Mouse (Mus musculus) limb, embryonic 10.5 days (tissue): ENCODE data around the gene Car15. TPM values are rescaled to one million over a fixed set of nuclear protein-coding genes. Genes with fewer than 3 reads are reported as not detected.
A peak's percentile ranks its signal among the peaks of the same experiment; 100 is the strongest.

Experiments
- DNase-seq: peaks from one replicate; pipeline ENCODE4 v3.0.0-alpha.2; 2017; ENCODE audit warnings: low spot score
- H3K27ac ChIP-seq: fragments of 300-500 bp; sonication (generic); 2 replicates; pipeline ENCODE4 v1.5.1; 2016; ENCODE audit warnings: mild to moderate bottlenecking
- H3K27me3 ChIP-seq: fragments of 300-500 bp; sonication (generic); 2 replicates; pipeline ENCODE4 v1.6.1; 2016; ENCODE audit warnings: low read depth, mild to moderate bottlenecking; ENCODE audit not compliant: poor library complexity, severe bottlenecking
- H3K36me3 ChIP-seq: fragments of 300-500 bp; sonication (generic); 2 replicates; pipeline ENCODE4 v1.6.1; 2016; ENCODE audit warnings: mild to moderate bottlenecking, moderate library complexity
- H3K4me1 ChIP-seq: fragments of 300-500 bp; sonication (generic); 2 replicates; pipeline ENCODE4 v1.6.1; 2016
- H3K4me3 ChIP-seq: fragments of 300-500 bp; sonication (generic); 2 replicates; pipeline ENCODE4 v1.5.1; 2016; ENCODE audit warnings: mild to moderate bottlenecking, moderate library complexity
- H3K9me3 ChIP-seq: fragments of 300-500 bp; sonication (generic); replicated peaks from 2 replicates; pipeline ENCODE4 v1.6.1; 2016; ENCODE audit warnings: mild to moderate bottlenecking
- WGBS: fragments of 180-500 bp; shearing (Covaris S2); methylation state at CpG from one replicate; pipeline ENCODE4 v1.1.7; 2016; 5-methylcytosine and 5-hydroxymethylcytosine counted together
- polyA plus RNA-seq: library from polyadenylated mRNA; unstranded; fragments of >200 nt; fragmentation: Nextera tagmentation; extraction: Ambion mirVana; gene quantifications from 2 replicates; pipeline ENCODE4 v1.2.1, GENCODE M21; 2016

Gene Car15
- polyA plus RNA-seq, 1 experiment from 2014 or later, result 3.4 TPM

DNA sequence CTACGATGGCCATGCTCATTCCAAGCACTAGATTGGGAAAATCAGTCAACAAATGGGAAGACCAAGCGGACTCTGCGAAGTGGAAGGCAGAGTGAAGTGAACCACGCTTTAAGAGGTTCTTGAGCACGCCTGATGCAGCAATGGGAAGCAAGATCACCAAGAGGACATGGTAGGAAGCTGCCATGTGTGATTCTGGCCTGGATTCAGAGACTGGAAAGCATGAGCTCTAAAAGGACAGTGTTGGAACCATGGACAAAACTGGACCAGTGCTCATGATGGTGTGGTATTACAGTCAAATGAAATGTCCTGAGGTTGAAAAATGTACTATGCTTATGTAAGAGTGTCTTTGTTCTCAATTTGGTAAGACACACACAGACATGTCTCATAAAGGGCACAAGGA is 13.2 kb upstream of the Car15 start:
- WGBS, result 95% methylated on average over 5 of the region's 5 CpGs
- H3K9me3 ChIP-seq, result no peaks in the 10 kb centered on the region
- H3K4me3 ChIP-seq, result no peak overlapping the region
- peaks cover 97% of the 10 kb centered on the region for H3K36me3 ChIP-seq
- DNase-seq, result no peak
- no peak overlapping the region for H3K27ac ChIP-seq
- H3K27me3 ChIP-seq, result no peaks in the 10 kb centered on the region
- H3K4me1 ChIP-seq, result no peaks in the 10 kb centered on the region

DNA sequence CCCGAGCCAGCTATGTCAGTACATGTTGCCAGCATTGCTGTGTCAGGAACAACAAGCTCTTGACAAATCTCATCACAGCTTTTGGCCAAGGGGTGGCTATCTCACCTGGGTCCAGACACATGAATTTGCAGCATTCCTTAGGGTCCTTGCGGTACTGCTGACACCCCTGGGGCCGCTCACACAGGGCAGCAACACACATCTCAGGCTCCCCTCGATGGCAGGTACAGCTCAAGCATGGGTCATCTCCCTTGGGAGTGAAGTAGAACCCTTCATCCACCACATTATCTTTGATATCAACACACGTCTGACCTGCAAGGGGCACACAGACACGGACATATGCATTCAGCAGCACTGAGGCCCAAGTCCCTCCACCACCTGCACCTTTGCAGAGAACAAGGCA is 11.3 kb upstream of the Car15 start:
- H3K4me1 ChIP-seq, result no peaks in the 10 kb centered on the region
- no peaks in the 10 kb centered on the region for H3K9me3 ChIP-seq
- peaks cover 98% of the 10 kb centered on the region for H3K36me3 ChIP-seq
- 85% methylated on average over 6 of the region's 6 CpGs for WGBS
- no peak overlapping the region for H3K27ac ChIP-seq
- H3K27me3 ChIP-seq, result no peaks in the 10 kb centered on the region
- DNase-seq, result no peak
- H3K4me3 ChIP-seq, result no peak overlapping the region

DNA sequence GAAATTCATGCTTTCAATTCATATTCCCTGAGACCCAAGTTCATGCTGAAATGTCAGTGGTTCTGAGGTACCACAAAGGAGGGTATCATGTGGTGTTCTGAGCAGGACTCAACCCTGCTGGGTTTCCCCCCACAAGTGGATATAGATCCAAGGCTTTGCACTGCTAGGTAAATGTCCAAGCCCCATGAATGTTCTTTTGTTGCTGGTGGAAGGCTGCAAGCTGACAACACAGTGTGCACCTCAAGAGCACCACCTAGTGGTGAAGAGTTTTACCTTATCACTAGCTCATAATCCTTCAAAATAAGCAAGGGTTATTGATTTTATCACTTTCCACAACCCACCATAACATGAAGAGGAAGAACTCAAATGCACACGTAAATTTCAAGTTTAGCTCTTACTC is 10.8 kb upstream of the Car15 start:
- Histone ChIP-seq H3K27me3 (no peaks in the 10 kb centered on the region), H3K4me3 (no peak overlapping the region), H3K27ac (0 out of 2 replicates have a peak overlapping the region, but pooled peaks have one; percentile 3), H3K36me3 (peaks cover 98% of the 10 kb centered on the region), H3K9me3 (no peaks in the 10 kb centered on the region), H3K4me1 (no peaks in the 10 kb centered on the region)
- 45% methylated on average over 1 of the region's 1 CpGs for WGBS
- DNase-seq, result peak; percentile 45

DNA sequence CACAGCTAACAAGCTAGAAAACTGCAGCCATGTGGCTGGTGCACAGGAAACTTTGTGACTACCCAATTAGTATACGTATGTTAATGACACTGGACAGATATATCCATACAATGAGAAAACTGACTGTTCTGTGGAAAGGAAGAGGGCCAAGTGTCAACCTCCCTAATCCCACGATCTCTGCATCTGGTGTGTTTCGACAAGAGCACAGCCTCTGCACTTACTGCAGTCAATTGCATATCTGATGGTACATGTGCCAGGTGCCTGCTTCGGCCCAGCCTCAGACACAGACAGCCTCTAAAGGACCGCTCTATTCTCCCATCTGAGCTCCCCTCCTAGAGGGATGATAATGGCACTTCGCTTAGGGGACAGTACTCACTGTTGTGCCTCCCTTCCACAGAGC is 10.3 kb upstream of the Car15 start:
- no peaks in the 10 kb centered on the region for H3K9me3 ChIP-seq
- peaks cover 98% of the 10 kb centered on the region for H3K36me3 ChIP-seq
- no peak overlapping the region for H3K4me3 ChIP-seq
- WGBS, result 94% methylated on average over 6 of the region's 6 CpGs
- H3K4me1 ChIP-seq, result no peaks in the 10 kb centered on the region
- H3K27me3 ChIP-seq, result no peaks in the 10 kb centered on the region
- no peak for DNase-seq
- H3K27ac ChIP-seq, result 0 out of 2 replicates have a peak overlapping the region, but pooled peaks have one; percentile 3

DNA sequence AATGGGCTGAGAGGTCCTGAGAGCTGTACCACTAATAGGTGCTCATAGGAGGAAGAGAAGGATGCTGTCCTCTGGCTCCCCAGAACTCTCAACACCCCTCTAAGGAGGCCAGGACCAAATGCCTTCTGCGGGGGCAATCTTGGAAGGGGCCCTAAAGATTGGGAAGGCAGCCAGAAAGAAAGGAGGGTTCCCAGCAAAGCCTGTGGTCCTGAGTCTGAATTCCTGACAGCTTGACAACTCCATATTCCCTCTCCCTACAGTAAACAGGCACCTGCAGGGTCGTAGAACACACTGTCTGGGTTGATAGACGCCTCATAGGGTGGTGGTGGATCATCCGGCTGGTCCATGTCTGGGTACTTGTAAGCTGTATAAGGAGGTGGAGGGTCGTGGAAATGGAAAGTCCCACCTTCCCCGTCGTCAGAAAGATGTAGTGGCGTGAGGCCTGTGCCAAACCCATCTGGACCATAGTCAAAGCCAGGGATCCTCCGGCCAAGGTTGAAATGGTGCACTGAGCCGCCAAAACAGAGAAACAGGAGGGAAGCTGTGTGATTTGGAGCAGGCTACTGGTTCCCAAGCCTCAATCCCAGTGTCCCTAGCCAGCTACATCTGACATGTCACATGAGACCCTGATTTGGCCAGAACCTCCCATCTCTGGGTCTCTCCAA is 5.7 kb upstream of the Car15 start:
- no peaks in the 10 kb centered on the region for H3K9me3 ChIP-seq
- no peak overlapping the region for H3K27ac ChIP-seq
- no peak overlapping the region for H3K4me3 ChIP-seq
- DNase-seq, result no peak
- peaks cover 90% of the 10 kb centered on the region for H3K36me3 ChIP-seq
- H3K4me1 ChIP-seq, result no peaks in the 10 kb centered on the region
- 90% methylated on average over 10 of the region's 10 CpGs for WGBS
- no peaks in the 10 kb centered on the region for H3K27me3 ChIP-seq

DNA sequence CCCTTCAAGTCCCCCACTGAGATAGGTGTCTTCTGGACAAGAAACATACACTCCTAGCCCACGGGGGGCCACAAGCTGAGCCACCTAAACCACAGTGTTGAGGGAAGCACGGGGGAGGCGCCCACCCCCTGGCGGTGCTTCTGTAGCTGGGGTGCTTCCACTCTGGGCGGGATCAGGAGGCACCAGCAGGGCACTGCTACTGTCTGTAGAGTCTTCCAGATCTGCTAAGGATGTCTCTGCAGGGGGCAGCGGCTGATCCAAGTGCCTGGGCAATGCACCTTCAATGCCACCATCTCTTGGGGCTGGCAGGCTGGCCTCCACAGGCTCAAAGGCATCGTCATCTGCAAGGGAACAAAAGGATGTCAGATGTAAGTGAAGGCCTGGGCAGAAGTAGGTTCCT is 4.3 kb upstream of the Car15 start:
- WGBS, result 94% methylated on average over 7 of the region's 7 CpGs
- Histone ChIP-seq H3K4me1 (no peaks in the 10 kb centered on the region), H3K27ac (no peak overlapping the region), H3K27me3 (peaks cover 6% of the 10 kb centered on the region; the same call in 1 of the 2 replicates), H3K4me3 (no peak overlapping the region), H3K9me3 (no peaks in the 10 kb centered on the region), H3K36me3 (peaks cover 80% of the 10 kb centered on the region)
- DNase-seq, result no peak

DNA sequence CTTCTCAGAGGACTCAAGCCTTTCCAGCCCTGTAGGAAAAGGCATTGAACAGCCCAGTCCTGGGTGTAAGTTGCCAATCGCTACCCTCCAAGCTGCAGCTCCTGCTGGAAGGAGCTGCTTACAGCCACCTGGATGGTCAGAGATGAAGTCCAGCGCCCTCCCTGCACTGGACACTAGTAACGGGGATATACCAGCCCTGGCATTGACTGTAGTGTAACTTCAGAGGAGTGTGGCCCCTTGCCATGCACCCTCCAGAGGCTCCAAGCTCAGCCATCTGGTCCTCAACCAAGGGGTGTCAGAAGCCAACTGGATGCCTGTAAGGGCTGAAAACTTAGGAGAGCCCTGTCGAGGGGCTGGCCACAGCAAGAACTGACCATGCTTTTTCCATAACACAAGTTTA is 1.8 kb upstream of the Car15 start:
- peaks cover 56% of the 10 kb centered on the region for H3K36me3 ChIP-seq
- no peak for DNase-seq
- peaks cover 31% of the 10 kb centered on the region for H3K27me3 ChIP-seq
- H3K27ac ChIP-seq, result no peak overlapping the region
- no peaks in the 10 kb centered on the region for H3K4me1 ChIP-seq
- H3K4me3 ChIP-seq, result no peak overlapping the region
- no peaks in the 10 kb centered on the region for H3K9me3 ChIP-seq
- WGBS, result 90% methylated on average over 4 of the region's 4 CpGs

DNA sequence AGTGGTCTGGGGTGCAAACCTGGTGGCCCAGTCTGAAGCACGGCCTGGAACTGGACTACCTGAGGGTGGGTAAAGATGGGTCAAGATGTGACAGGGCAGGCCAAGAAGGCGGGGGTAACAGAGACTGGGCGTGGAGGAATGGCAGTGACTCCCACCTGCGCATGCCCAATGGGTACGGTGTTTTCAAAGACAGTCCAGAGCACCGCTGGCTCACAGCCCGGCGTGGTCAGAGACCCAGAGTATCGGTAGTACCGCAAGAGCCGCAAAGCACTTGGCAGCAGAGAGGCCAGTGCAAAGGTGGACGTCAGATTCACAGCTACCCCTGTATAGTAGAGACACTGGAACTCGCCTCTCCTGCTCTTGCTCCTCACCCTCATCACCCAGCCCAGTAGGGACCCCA is 2.7 kb downstream of the Car15 start:
- peaks cover 41% of the 10 kb centered on the region for H3K4me1 ChIP-seq
- 66% methylated on average over 13 of the region's 13 CpGs for WGBS
- peaks cover 76% of the 10 kb centered on the region for H3K27me3 ChIP-seq
- no peak overlapping the region for H3K27ac ChIP-seq
- peaks cover 11% of the 10 kb centered on the region for H3K36me3 ChIP-seq
- H3K4me3 ChIP-seq, result no peak overlapping the region
- DNase-seq, result peak; percentile 35
- no peaks in the 10 kb centered on the region for H3K9me3 ChIP-seq

DNA sequence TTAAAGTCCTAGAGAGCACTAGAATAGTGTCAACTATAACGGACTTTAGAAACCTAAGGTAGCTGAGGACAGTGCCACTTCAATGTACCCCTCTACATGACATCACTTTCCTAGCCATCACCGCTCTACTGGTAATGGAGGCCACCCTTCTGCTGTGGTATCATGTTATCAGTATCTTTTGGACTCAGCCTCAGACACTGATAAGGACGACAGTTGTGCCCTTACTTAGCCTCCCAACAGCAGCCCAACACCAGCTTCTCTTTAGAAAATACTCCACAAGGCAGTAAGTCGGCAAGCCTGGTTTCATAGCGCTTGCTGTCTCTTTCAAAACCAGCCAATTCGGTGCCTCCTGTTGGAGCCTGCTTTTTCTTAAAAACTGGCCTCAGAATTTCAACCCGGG is 3.6 kb downstream of the Car15 start:
- peaks cover 50% of the 10 kb centered on the region for H3K4me1 ChIP-seq
- peak overlapping the region; percentile 79 for H3K4me3 ChIP-seq
- no peak overlapping the region; the same call in 1 of the 2 replicates for H3K27ac ChIP-seq
- DNase-seq, result no peak
- peaks cover 85% of the 10 kb centered on the region for H3K27me3 ChIP-seq
- H3K9me3 ChIP-seq, result no peaks in the 10 kb centered on the region
- H3K36me3 ChIP-seq, result peaks cover 4% of the 10 kb centered on the region; the same call in 1 of the 2 replicates
- WGBS, result 56% methylated on average over 7 of the region's 7 CpGs

DNA sequence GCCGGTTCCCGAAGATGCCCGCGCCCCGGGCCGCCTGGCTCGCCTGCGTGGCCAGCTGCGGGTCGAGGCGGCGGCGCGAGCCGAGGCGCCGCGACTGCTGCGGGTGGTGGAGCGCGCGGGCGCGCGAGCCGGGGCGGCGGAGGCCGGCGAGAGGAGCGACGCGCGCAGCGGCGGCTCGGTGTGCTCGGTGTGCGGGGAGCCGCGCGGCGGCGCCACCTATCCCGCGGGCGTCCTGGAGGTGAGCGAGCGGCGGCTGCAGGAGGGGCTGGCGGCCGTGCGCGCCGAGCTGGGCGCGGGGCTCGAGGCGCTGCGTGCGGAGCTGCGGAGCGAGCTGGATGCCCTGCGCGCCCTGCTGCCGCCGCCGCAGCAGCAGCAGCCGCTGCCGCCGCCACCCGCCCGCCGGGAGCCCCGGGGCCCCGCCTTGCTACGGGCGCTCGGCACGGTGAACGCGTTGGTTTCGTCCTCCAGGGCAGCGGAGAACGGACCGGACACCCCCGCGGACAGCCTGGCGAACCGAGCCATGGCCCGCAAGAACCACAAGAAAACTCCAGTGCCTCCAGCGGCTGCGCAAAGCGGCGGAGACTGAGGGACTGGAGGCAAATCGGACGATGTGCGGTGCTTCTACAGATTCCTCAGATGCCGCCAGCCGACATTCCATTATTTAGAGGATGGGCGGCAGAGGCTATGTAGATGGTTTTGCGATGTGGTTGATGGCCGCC is 4.3 kb downstream of the Car15 start:
- peaks cover 4% of the 10 kb centered on the region; the same call in 1 of the 2 replicates for H3K36me3 ChIP-seq
- H3K27ac ChIP-seq, result peak overlapping the region; percentile 91
- 7% methylated on average over 103 of the region's 103 CpGs for WGBS
- H3K4me3 ChIP-seq, result peak overlapping the region; percentile 79
- no peaks in the 10 kb centered on the region for H3K9me3 ChIP-seq
- H3K4me1 ChIP-seq, result peaks cover 57% of the 10 kb centered on the region
- peak; percentile 73 for DNase-seq
- peaks cover 88% of the 10 kb centered on the region for H3K27me3 ChIP-seq

DNA sequence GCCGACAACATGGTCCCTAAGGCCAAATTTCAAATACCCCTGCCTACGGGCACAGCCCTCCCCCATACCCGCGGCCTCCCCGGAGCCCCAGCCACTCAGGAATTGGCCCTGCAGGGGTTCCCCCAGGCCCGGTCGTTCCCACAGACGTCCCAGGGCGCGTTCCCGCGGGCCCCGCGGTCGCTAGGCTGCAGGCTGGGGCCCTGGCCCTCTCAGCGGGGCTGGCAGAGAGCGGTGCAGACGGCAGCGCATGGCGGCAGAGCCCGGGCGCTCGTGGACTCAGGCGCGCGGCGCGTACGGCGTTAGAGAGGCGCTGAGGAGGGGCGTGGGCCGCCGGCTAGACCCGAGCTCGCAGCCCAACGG is 4.9 kb downstream of the Car15 start:
- H3K27ac ChIP-seq, result peak overlapping the region; percentile 91
- peak; percentile 74 for DNase-seq
- H3K36me3 ChIP-seq, result peaks cover 4% of the 10 kb centered on the region; the same call in 1 of the 2 replicates
- H3K4me3 ChIP-seq, result peak overlapping the region; percentile 79
- under 1% methylated on average over 37 of the region's 37 CpGs for WGBS
- H3K27me3 ChIP-seq, result peaks cover 88% of the 10 kb centered on the region
- H3K9me3 ChIP-seq, result no peaks in the 10 kb centered on the region
- peaks cover 62% of the 10 kb centered on the region for H3K4me1 ChIP-seq

DNA sequence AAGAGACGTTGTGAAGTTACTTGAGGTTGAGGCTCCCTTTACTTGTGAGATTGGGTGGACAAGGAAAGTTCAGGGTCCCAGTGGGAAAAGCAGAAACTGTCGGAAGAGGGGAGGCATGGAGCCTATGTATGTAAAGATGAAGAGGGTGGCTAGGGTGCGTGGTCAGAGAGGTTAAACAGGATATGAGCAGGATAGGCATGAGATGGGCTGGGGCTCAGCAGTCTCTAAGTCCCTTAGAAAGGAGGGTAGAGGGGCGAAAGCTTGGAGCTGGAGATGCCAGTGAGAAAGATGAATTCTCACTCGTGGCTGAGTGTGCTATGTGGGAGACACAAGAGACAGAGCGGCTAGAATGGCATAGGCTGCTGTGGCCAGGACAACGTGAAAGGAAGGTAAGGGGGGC is 5.3 kb downstream of the Car15 start, which contains the start of gene B830017H08Rik:
Gene B830017H08Rik (plus strand): TSS at position 301 of the 400 bp plus-strand sequence.
- Histone ChIP-seq H3K4me3 (peak within 1 kb of the TSS; percentile 79), H3K27me3 (peaks cover 89% of the 10 kb centered on the region), H3K27ac (peak within 1 kb of the TSS; percentile 91), H3K9me3 (no peaks in the 10 kb centered on the region), H3K4me1 (peaks cover 67% of the 10 kb centered on the region), H3K36me3 (peaks cover 2% of the 10 kb centered on the region; the same call in 1 of the 2 replicates)
- 30% methylated on average over 7 of the region's 7 CpGs for WGBS
- DNase-seq, result no peak

DNA sequence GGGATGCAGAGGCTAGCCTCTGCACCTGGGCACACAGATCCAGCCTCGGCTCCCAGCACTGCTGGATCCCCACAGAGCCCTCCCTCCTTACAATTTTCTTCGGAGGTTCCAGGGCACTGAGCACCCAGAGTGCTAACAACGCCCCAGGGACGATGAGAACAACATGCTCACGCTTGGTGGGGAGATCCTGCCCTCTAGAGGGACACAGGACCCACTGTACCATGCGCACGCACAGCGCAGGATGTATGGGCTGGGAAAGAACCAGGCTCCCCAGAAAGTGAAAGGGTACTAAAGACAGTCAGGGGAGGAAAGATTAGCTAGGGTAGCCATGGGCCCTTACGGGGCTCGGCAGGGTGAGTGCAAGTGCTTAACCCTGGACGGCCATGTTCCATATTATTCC is 6.4 kb downstream of the Car15 start:
- Histone ChIP-seq H3K27me3 (peaks cover 78% of the 10 kb centered on the region), H3K4me1 (peaks cover 77% of the 10 kb centered on the region), H3K27ac (peak overlapping the region; percentile 70), H3K9me3 (no peaks in the 10 kb centered on the region), H3K4me3 (no peak overlapping the region), H3K36me3 (no peaks in the 10 kb centered on the region)
- 18% methylated on average over 11 of the region's 11 CpGs for WGBS
- peak; percentile 44 for DNase-seq
